Mouse (Mus musculus): ENCODE data around the gene Dnah1.

Dnah1 gene

DNA sequence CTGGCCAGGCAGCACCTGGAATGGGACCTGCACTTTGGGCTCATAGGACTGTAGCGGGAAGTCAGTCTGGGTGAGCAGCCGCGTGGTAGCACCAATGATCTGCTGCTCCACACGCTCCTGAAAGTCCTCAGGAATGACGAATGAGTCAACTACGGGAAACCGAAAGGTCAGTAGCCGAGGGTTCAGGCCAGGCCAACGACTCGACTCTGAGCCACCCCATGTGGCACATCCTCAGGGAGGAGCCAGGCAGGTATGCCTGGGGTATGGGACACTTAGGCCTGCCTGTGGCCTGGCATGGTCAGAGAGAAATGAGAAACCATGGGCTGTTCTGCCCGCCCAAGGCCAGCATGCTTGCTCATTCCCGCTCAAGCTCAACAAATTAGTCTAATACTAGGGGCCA, 7.1 kb downstream of the Dnah1 start:
- no peak for DNase-seq

DNA sequence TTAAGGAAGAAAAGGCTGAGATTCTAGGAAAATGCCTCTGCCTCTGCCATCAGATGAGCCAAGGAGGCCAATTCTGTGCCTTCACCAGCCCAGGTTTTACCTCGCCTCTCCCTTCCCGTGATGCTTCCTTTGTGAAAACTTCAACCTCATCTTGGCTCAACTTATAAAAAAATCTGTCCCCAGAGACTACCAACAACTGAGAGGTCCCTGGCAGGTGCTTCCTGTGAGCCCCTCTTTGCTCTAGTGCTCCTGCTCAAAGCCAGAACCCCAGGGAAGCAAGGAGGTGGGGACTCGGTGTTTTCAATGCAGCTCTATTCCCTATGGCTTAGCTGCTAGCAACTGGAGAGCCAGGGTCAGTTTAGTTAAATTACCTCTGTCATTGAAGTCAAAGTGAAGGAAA, 10.5 kb downstream of the Dnah1 start:
- no peak for DNase-seq

DNA sequence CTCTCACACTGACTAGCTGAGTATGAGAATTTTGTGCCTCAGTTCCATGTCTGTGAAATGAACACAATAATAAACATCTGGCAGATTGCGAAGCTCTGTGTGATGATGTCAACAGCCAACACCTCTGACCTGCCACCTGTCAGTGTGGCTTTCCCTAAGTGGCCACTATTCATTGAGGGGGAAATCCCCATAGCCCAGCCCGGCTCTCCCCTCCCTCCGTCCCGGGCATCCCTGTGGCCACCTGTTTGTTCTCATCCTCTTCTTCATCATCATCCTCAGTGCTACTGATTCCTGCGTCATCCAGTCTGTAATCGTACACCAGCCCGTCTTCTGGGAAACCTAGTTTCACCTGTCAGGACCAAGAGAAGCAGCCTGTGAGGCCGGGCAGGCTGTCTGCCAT, 38.0 kb downstream of the Dnah1 start:
- no peak for DNase-seq

DNA sequence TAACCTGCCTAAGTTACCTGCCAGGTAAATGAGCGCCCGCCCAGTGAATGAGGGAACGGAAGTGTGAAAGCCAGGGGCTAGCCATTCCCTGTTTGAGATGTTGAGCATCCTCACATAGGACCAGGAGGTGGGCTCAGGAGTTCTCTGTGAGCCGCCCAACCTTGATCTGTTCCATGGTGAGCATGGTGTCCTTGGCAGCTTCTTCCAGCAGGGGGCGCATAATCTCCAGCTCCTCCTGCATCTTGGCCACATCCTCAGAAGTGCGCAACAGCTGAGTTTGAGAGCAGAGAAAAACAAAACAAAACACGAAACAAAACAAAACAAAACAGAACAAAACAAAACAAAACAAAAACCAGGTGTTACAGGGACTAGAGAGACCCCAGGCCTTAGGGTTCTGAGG, 51.5 kb downstream of the Dnah1 start:
- DNase-seq: peak; percentile 82

DNA sequence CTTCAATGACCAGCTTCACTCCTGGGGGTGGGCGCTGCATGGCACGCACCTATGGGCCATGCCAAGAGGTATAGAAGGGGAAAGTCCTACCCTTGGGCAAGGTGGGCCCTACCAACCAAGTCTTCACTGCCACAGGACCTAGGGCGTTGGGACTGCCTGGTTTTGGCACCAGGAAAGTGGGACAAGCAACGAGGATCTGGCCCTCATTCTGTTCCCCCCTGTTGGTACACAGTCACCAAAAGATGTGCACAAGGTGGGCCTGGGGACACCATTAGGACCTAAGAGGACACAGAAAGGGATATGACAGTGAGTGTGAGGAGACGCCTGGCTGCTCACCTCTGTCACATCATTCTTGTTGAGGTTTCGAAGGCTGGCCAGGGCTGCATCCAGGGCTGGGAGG, 52.6 kb downstream of the Dnah1 start:
- DNase-seq: no peak

DNA sequence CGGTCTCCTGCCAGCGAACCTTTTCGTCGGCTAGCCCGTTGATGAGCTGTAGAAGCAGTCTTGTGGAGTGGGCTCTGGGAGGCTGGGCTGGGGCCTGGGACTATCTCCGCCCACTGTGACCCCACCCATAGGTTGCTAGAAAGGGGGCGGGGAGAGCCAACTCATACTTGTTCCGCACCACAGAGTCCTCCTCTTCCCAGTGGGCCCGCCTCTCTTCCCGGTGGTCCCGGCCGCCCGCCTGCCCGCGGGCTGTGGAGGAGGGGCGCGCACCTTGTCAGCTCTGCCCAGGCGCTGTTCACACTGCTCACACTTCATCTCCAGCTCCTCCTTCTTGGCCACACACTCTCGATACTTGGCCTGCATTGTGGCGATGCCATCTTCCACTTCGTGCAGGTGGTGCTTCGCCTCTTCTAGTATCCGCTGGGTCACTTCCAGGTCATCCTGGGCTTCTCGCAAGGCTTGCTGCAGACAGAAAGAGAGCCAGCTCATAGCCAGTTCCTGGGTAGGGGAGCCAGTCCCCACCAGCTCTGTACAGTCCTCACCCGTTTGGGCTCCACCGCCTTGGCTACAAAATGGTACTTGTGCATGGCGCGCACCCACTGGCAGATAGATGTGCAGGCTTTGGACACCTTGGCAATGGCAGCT, 54.1 kb downstream of the Dnah1 start:
- DNase-seq: peak; percentile 31

DNA sequence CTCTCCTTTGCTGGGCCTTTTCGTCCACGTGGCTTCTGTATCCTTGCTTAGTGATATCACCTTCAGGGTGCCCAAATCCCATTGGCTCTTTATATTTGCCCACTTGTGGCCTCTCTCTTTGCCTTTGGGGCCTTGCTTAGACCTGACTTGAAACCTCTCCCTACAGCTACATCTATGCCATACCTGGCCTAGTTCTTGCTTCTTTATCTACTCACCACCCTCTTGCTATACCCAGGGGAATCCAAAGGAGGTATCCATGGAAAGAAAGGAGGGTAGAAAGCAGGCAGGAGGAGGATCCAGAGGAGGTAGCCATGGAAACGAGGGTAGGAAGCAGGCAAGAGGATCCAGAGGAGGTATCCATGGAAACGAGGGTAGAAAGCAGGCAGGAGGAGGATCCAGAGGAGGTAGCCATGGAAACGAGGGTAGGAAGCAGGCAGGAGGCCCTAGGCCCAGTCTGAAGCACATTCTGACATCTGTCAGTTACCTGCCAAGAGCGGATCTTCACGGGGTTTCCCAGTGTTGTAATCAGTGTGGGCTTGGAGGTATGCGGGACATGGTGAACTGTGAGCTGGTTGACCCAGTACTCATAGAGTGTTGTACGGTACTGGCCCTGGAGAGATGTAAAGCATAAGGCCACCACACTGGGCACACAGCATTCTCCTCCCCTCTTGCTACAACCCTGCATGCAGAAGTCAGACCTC, 55.2 kb downstream of the Dnah1 start:
- DNase-seq: no peak

DNA sequence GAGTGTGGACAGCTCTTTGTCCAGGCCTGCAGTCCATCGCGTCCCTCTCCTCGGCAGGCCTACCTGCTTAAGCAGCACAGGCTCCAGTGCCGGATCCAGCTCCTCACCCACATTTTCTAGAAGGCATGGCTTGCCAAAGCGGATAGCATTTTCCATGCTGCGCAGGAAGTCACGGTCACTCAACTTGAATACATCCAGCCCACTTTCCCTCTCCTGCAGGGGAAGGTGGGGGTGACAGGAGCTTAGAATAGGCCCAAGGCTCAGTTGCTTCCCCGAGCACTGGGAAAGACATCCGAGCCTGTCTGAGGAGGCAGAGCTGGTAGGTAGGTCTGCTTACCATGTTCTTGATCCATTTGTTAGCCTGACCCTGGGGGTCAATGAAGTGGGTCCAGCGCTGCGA, 56.0 kb downstream of the Dnah1 start:
- DNase-seq: no peak

DNA sequence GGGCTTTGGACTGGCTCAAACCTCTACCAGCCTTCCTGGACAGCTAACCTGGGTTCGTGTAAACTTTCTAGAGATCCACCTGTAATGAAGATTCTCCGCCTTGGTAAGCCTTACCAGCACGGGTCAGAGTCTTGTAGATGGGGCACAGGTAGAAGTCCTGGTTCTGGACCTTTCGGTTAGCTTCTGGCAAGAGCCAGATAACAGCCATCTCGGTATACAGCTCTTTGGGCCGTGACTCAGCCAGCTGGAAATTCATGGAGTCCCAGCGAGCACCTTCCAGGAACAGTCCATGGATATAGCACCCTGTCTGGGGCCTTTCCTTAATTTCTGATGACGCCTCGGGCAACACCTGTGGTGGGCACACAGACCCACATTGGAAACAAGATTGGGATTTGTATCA, 62.8 kb downstream of the Dnah1 start:
- no peak for DNase-seq

DNA sequence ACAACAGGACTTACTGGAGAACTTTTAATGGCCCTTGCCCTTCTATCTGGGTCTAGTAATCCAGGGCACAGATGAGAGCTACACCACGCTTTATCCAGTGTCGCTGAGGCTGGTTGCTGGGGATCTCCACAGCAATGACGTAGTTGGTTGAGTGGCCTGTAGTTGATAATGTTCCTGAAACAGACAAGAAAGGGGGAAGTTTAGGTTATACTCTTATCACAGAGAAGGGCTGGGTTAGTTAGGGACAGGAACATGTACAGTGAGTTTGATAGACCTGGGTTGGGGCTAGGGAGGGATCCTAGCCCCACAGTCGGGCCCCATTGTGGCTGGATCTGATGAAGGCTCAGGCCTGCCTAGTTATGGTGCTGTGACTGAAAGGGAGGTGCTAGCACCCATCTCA, 63.3 kb downstream of the Dnah1 start:
- no peak for DNase-seq

DNA sequence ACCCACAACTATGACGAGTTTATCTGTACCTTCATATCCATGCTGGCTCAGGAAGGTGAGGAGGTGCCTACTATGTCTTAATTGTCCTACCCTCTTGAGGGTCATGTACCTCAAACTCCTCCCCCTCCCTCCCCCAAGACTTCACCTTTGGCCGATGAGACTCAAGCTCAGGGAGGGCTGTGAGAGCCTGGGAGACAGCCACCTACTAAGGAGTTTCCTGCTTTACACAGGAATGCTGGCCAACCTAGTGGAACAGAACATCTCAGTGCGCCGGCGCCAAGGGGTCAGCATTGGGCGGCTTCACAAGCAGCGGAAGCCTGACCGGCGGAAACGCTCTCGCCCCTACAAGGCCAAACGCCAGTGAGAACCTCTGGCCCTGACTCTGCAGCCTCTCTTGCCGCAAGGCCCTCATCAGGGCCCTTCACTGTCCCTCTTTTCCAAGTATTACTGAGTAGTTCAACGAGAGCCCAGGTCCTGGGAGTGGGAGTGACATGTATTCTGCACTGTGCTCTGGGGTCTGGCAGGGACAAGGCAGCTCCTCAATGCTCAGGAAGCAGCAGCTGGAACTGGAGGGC, 65.1 kb downstream of the Dnah1 start:
- DNase-seq: no peak

DNA sequence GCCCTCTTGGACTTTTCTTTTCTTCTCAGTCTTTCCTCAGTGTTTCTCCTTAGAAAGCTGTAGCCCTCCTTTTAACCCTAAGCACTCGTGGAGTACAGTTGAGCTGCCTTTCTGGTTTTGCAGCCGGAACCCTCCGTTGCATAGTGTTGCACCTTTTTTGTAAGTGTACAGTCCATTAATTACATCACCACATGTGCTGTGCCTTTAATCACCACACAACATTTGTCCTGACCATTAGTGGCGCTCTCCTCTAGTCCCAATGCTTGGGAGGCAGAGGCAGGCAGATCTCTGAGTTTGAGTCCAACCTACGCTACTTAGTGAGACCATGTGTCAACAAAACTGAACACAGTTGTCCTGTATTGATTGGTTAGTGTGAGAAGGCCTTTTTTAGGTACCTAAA, 71.6 kb downstream of the Dnah1 start:
- no peak for DNase-seq

DNA sequence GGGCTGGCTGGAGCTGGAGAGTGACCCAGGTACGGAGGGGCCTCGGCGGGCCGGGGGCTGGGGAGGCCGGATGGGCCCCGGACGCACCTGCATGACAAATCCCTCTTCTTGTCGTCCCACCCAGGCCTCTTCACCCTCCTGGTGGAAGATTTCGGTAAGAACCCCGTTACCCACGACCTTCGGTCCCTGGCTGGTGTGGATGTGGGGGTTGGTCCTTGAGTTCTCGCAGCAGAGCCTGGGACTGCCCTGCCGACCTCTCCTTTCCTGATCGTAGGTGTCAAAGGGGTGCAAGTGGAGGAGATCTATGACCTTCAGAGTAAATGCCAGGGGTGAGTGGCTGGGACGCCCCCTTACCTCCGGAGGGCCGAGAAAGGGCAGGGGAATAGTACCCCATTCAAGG, 72.1 kb downstream of the Dnah1 start:
- DNase-seq: no peak

DNA sequence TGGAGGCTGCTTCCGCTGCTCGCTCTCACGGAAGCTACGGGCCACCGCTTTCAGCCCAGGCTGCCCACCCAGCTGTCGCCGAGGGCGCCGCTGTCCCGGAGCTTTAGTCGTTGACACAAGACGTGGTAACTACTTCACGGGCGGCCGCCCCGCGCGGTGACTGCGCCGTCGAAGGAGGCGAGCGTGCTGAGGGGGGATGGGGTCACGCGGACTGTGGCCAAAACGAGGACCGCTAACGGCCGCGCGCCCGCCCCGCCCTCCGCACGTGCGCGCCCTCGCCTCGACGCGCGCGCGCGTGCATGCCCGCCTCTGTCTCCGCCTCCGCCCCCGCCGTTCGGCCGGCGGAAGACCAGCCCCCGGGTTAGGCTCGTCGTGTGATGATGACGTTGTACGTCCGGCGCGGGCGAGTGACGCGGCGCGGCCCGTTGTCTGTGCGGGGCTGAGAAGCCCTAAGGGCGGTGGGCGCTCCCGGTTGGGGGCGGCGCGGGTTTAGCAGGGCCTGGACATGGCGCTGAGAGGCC, 72.6 kb downstream of the Dnah1 start, which contains the start of the genes Phf7 and Bap1:
Gene Phf7 (minus strand): TSS at position 234 of the 521 bp plus-strand sequence.
Gene Bap1 (plus strand): TSS at position 367 of the 521 bp plus-strand sequence.
- peak; percentile 98 for DNase-seq

DNA sequence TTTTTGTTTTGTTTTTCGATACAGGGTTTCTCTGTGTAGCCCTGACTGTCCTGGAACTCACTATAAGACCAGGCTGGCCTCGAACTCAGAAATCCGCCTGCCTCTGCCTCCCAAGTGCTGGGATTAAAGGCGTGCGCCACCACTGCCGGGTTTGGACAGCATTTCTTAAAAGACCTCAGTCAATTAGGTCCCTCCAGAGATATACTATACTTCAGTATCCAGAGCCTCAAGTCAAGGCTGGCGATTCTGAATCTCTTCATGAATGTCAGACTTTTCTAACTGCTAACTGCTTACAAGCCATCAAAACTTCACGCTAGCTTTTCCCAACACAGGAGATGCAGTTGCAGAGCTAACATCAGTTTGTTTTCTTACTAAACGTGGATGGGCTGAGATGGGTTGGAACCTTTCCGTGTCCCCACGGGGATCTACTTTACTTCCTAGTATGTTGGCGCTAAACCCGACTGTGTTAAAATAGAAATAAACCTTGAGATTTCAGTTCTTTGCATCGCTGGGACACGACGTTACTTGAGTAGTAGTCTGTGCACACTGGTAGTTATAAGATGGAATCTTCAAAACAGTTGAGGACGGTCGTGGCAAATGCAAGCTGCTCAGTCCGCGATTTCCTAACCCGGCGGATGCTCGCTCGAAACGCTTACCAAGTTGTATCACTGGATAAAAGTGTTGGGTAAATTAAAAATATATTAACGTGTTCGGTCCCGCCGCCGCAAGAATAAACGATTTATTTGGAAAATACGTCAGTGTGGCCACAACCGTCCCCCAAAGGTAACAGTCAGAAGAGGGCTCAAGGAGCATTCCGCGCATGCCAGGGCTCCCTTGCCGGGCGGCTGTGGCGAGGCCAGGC, 73.2 kb downstream of the Dnah1 start:
- no peak for DNase-seq

DNA sequence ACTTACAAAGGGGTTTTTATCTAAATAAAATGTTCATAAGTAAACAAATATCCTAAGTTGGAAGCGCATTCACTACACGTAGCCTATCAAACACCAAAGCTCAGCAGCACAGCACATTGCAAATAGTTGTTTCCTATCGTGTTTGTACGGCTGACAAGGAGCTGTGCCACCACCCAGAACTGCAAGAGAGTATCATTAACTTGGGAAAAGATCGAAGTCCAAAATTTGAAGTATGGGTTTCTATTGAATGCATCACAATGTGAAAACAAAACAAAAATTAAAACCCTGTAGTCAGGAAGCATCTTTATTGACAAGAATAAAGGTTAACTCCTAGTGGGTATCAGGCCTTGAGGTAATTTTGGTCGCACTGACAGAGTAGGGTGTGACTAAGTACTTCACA, 75.3 kb downstream of the Dnah1 start:
- no peak for DNase-seq

DNA sequence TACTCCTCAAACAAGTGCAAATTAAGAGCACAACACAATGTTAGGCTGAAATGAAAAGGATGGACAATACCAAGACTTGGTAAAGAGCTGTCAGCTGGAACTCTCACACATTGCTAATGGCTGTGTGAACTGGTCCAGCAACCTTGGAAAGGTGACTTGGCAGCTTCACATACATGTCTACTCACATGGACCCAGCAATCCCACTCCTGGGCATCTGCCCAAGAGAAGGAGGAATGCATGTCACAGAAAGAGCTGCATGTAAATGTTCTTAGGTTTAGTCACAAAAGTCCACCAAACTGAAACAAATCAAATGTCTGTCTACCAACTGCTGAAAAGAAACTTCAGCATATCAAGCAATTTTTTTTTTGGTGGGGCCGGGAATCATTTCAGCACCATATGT, 77.8 kb downstream of the Dnah1 start:
- DNase-seq: no peak

DNA sequence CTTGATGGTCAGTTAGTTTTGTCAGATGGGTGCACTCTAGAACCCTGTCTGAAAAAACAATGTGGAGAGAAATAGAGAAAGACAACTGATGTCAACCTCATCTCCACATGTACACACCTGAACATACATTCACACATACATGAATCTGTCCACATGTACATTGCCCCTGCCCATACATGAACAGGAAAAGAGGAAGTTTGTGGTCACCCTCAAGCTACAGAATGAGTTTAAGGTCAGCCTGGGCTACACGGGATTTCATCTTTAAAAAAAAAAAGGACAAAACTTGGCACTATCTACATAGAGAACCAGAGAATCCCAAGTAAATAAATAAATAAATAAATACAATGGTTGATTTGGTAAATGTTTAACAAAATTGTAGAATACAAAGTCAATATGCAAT, 78.9 kb downstream of the Dnah1 start:
- no peak for DNase-seq

DNA sequence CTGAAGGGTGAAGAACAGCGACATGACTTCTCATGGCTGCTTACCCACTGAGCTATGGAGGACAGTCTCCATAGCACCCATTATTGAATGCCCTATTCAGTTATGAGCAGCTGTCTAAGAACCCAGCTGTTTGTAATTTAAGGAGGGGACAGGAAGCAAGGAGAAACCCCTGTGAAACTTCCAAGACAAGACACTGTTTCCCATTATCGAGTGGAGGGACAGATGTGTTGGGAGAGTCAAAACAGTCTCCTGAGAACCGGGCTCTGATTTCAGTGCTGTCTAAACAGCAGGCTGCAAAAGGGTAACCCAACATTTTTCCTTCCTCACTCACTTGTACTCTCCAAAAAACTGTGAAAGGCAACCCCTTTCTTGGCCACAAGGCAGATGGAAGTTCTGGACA, 83.2 kb downstream of the Dnah1 start:
- no peak for DNase-seq

DNA sequence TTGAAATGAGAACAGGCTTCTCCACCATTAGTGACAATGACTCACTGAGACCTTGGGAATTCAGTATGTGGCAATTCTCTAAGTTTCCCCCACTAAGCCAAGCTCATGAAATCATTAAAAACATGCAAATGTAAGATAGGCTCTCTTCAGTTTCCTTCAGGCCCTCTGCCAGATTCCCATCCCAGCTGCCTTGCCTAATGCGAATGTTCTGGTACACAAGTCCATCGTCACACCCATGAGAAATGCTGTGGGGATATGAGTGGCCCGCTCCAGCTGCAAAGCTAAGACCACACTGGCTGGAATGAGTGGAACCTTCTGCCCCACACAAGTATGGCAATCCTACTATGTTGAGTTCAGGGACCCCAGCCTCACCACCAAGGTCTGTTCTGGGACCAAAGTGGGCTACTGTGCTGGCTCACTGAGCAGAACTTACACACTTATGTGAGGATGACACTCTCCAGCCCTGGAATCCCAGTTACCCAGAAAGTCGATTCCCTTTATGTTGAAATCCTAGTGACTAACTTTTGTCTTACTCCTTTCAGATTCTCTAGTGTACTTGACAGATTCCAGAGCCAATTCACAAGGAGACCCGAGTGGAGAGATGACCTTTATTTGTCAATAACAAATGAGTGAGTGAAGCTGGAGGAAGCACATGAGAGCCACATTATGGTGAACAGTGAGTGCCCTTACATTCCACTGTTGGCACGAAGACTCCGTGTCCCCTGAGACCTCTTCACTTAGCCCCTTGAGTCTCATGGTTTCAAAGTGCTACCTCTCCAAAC, 86.4 kb downstream of the Dnah1 start:
- DNase-seq: no peak

DNA sequence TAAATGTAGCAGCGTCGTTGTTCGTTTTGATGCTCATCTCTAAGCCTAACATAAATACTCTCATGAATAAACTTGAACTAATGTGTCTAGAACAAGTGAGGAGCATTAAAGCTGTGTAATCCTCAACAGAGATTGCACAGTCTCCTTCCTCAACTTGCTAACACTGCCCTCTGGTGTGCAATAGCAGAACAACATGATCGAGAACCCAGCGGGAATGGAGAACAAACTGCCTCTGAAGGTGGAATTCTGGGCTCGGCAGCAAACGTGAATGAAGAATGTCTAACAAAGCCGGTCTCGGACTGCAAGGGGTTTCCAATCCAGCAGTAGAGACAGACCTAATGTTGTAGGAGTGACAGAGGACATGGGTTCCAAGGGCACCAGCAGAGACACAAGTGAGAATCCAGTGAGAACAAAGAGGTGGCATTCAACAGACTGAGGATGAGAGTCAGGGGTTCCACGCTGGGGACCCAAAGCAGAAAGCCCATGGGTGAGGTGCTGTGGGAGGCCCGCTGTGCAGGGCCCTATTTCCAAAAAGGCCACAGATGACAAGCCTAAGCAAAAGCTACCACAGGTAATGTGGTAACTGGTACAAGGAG, 89.6 kb downstream of the Dnah1 start:
- DNase-seq: peak; percentile 70

Data from thymus, postnatal 14 days (tissue).